Mouse (Mus musculus) embryo, embryonic 11 days (tissue): ENCODE data around the gene Mfsd10.
"Not testable (repeated sequence)": the region's sequence is repeated elsewhere in the genome, so short reads cannot be mapped to it uniquely, and the experiment has no call there.

ENCODE experiments used
- DNase-seq: peaks from one replicate; pipeline ENCODE4 v3.0.0-alpha.2; 2015

The Mfsd10 gene

DNA sequence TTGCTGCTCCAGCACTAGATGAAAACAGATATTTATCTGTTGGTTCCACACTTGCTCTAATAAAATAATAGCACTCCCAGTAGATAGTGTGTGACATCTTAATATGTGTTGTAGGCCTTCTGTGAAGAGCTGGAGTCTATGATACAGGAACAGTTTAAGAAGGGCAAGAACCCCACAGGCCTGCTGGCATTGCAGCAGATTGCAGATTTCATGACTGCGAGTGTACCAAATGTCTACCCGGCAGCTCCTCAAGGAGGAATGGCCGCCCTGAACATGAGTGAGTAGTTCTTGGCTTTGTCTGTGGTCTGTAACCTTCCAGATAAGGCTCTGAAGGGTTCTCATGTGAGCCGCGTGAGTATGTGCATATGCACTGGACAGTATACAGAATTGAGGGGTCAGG is 32.4 kb downstream of the Mfsd10 start:
- no peak for DNase-seq

DNA sequence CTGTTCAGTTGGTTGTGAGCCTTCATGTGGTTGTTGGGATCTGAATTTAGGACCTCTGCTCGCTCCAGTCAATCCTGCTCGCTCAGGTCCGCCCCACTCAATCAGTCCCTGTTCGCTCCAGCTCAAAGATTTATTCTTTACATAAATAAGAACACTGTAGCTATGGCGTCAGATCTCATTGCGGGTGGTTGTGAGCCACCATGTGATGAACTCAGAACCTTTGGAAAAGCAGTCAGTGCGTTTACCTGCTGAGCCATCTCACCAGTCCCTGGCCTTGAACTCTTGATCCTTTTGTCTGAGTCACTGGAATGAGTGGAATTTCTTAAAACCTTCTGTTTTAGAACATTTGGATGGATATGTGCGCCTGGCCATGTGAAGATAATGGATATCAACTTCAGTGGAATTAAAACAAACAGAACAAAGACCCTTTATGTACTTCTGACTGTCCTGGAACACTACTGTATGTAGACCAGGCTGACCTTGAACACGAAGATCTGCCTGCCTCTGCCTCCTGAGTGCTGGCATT is 43.7 kb downstream of the Mfsd10 start:
- no peak for DNase-seq

DNA sequence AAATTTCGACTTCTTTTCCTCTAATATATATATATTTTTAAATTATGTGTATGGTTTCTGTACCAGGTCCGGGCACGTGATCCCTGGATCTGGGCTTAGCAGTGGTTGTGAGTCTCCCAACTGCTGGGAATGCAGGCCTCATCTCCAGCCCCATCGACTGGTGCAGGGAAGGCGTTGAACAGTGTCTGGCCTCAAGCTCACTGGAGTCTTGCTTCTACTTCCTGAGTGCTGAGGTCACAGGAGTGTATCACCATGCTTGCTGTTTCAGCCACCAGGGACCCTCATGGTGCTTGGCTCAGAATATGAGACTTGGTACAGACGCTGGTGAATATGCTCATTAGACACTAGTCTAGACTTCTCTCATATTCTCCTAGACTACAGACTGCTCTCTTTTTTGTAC is 44.3 kb downstream of the Mfsd10 start:
- DNase-seq = no peak

DNA sequence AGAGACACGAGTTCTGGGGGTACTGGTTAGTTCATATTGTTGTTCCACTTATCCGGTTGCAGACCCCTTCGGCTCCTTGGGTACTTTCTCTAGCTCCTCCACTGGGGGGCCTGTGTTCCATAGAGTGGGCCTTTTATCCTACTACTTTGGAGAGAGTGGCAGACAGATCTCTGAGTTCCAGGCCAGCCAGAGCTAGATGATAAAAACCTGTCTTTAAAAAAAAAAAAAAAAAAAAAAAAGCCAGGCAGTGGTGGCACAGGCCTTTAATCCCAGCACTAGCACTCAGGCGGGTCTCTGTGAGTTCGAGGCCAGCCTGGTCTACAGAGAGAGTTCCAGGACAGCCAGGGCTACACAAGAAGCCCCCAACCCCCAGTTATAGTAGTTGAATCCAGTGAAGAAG is 44.8 kb downstream of the Mfsd10 start:
- not testable (repeated sequence) for DNase-seq

GRCm38 (mm10) chr5:34591388-34592004 is 45.5 kb downstream of the Mfsd10 start:
- DNase-seq = peak; percentile 13

DNA sequence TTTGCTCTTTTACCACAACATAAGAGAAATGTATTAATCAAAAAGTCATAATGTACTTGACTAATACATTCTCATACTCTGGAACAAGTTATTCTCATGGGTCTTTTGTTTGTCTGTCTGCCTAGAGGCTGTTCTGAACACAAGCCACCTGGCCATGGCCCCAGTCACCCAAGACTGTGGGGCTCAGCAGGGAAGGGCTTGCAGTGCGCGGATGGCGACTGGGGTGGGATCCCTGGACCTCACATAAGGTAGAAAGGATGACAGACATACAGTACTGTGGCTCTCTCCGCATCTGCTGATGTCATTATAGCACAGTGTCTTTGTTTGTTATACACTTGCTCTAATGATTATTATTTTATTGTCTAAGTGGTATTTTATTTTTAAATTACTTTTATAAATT is 46.3 kb downstream of the Mfsd10 start:
- DNase-seq = no peak

- DNase-seq = peak; percentile 6
Measured at GRCm38 (mm10) chr5:34590059-34590458, 47.0 kb downstream of the Mfsd10 start.

DNA sequence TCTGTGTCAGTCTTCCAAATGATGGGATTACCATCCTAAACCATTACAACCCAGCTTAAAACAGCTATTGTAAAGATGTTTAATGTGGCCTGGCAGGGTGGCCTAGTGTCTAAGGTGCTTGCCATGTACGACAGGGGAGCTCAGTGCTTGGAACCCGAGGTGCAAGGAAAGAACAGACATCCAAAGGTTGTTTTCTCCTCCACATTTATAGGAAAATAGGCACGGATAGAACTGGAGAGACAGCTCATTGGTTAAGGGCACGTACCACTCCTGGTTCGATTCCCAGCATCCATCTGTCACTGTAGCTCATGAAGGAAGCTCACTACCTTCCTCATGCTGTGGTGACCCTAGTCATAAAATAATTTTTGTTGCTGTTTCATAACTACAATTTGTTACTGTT is 49.1 kb downstream of the Mfsd10 start:
- DNase-seq = no peak

- DNase-seq = no peak
Measured at GRCm38 (mm10) chr5:34585216-34585615, 51.8 kb downstream of the Mfsd10 start.
